Mouse (Mus musculus) small intestine, adult 2 months (tissue): Measurements from ENCODE around the gene Mecom.

ENCODE experiments used
- CTCF ChIP-seq: fragments of 200-500 bp; IDR thresholded peaks from 2 replicates; pipeline ENCODE4 v1.5.1; 2012; ENCODE audit warnings: low read depth, mild to moderate bottlenecking, control low read depth, inconsistent platforms, low read length, moderate library complexity, mixed read lengths; ENCODE audit not compliant: insufficient replicate concordance, insufficient read length; ENCODE audit errors: extremely low read depth
- POLR2A ChIP-seq: fragments of 200-500 bp; IDR thresholded peaks from 2 replicates; pipeline ENCODE4 v1.6.1; 2012; ENCODE audit warnings: low read depth, mild to moderate bottlenecking, control low read depth, inconsistent platforms, low read length, moderate library complexity

DNA sequence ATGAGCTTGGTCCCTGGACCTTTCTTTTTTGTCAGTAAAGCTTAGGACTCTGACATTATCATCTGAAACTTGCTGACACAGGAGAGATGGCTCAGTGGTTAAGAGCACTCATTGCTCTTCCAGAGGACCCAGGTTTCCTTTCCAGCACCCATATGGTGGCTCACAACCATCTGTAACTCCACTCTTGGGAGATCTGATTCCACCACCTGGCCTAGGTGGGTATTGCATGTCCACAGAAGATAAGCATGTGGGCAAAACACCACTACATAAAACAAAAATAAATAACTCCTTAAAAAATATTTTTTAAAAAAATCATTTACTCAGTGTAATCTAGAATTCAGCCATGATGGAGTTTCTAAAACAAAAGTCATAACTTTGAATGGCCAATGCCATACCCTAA is 338.7 kb downstream of the Mecom start:
- TF ChIP-seq CTCF = no peak
- no peak for TF ChIP-seq POLR2A
